Mouse (Mus musculus): ENCODE measurements at regions not wholly inside any gene's neighbourhood (a gene's known extent, or its start where the extent isn't known, plus 50 kb on each side); places are given as distances from the start of the nearest gene placed in this dataset.

GRCm38 (mm10) chr17:42938579-42938978 lies 62.1 kb upstream of the Cd2ap start:
- no peak for TF ChIP-seq EP300 (IDR thresholded peaks at IDR 0.05; ENCODE audit: low read depth)
- no peak for TF ChIP-seq CTCF (IDR thresholded peaks at IDR 0.05; ENCODE audit: low read depth)

Data from heart, postnatal 0 days (tissue).